Mouse (Mus musculus) A20 (cell line): Measurements from ENCODE around the gene Tcte2.
"Not testable (repeated sequence)": the region's sequence is repeated elsewhere in the genome, so short reads cannot be mapped to it uniquely, and the experiment has no call there.

Source experiments
- DNase-seq: peaks from one replicate; pipeline ENCODE4 v3.0.0-alpha.2; 2011; ENCODE audit warnings: low read depth, low spot score

The Tcte2 gene

DNA sequence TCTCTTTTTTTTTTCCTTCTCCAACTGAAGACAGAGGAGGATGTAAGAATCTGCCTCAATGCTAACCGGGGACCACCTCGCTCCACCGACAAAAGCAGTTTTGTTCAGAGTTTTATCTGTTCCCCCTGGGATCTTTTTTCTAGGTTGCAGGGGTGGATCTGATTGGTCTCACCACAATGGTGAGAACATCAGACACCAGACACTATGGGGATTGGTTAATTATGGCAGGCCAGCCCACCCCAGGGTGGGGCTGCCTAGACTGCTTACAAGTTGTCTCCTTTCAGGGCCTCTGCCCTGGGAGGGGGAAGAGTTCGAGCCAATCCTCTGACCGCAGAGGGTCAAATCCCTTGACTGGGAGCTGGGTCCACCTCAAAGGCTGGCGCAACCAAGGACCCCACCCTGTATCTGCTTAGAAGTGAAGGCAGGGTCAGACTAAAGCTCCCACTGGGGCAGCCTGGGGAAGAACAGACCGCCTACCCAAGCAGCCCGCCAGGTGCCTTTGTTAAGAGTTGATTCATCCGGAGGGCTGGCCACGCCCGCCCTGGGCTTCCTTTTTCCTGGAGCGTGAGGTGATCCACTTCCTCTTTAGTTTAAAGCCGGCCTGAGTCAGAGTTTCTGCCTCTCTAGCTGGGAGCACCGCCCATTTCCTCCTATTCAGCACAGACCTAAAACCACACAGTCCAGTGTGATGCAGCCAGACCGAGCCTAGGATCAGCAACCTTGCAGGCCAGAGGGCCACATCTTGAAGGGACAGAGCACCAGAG lies 78.0 kb downstream of the Tcte2 start:
- peak; percentile 95 for DNase-seq

DNA sequence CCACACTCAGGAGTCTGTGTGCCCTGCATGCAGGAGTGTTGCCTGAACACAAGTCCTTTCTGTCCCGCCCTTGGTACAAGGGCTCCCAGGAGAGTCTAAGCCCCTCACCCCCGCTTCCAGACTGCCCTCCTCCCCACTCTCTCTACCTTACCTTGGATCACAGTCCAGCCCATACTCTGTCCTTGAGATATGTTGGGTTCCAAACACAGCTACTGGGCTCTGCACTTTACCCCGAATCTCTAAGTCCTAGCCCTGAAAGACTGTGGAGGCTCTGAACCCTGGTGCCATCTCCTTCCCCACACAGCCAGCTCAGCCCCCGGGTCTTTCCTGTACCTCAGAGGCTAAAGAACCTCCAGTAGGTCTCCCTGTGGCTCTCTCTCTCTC lies 78.6 kb downstream of the Tcte2 start:
- no peak for DNase-seq

DNA sequence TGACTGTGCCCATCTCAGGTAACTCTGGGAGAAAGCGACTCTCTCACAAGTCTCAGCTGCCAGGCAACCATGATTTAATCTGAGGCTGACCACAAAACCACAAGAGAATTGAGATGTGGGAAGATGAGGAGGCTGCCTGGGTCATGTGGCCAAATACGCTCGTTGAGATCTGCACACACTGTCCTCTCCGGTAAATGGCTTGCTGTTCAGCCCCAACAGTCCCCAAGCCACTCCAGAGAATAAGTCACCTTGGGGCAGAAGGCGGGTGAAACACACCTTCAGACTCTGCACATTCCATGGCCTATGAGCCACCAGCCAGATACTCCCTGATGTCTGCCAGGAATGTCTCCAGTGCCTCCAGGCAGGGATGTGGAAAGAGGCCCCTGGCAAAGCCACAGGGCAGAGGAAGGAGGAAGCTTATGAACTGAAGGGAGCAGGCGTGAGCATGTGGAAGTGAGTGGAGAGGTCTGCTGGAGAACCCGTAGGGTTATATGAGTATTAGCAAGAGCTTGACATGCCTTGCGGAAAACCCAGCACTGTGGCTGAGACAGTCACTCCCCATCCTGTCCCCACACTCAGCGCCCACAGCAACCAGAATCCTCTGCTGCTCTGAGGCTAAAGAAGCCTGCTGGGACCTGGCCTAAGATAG lies 79.1 kb downstream of the Tcte2 start:
- peak; percentile 67 for DNase-seq

DNA sequence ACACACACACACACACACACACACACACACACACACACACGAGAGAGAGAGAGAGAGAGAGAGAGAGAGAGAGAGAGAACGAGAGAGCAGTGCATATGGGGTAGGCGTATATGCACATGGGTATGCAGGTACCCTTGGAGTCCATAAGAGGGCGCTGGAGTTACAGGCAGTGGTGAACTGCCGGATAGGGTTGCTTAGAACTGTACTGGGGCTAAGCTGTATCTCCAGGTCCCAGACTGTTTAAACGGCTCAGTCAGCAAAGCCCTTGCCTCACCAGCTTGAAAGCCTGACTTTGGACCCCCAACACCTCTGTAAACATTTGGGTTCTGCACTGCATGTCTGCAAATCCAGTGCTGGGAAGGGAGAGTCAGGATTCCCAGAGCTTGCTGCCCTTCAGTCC lies 79.9 kb downstream of the Tcte2 start:
- peak; percentile 59 for DNase-seq

DNA sequence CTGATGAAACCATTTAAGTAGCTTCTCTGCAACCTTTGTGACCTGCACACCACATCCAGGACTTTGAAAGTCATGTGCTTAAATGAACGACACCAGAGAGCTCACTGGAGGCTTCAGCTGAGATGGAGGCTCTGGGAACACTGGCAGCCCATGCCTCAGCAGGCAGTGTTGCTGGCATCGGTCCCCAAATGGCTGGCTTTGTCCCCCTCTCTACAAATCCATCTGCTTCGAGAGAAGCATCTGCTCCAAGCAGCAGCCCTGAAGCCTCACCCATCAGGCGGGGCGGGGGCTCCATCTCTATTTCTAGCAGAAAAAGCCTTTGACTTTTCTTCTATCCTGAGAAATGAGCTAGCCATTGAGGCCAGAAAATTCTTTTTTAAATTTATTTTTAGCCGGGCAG lies 80.5 kb downstream of the Tcte2 start:
- DNase-seq = no peak

DNA sequence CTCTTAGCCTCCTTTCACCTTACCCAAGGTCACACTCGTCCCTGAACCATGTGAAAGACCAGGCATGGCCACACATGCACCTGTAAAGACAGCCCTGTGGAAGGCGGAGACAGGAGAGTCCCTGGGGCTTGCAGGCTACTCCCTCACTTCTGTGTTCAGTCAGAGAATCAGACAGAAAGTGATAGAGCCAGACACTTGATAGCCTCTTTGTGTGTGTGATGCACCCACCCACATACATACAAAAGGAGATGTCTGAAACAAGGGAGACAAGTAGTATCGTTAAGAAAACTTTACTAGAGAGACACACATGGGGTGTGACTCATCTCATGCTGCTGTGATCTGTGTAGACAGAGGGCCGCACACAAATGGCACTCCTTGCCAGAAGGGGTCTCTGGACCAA lies 81.3 kb downstream of the Tcte2 start:
- no peak for DNase-seq

DNA sequence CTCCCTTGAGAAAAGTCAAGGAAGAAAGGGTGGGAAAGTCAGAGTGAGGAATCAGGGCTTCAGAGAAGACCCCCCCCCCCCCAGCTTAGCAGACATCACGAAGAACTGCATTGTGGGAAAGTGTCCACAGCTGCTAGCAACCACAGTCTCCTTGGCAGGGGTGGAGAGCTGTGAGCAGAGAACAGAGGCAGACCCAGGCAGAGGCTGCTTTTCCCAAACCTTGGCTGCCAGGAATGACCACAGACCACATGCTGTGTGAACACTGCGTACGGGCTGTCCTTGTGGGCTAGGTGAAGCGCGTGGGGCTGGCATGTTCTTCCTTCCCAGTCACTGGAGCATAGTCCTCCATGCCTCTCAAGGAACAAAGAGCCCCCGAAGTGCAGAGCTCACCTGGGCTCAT lies 81.9 kb downstream of the Tcte2 start:
- no peak for DNase-seq

DNA sequence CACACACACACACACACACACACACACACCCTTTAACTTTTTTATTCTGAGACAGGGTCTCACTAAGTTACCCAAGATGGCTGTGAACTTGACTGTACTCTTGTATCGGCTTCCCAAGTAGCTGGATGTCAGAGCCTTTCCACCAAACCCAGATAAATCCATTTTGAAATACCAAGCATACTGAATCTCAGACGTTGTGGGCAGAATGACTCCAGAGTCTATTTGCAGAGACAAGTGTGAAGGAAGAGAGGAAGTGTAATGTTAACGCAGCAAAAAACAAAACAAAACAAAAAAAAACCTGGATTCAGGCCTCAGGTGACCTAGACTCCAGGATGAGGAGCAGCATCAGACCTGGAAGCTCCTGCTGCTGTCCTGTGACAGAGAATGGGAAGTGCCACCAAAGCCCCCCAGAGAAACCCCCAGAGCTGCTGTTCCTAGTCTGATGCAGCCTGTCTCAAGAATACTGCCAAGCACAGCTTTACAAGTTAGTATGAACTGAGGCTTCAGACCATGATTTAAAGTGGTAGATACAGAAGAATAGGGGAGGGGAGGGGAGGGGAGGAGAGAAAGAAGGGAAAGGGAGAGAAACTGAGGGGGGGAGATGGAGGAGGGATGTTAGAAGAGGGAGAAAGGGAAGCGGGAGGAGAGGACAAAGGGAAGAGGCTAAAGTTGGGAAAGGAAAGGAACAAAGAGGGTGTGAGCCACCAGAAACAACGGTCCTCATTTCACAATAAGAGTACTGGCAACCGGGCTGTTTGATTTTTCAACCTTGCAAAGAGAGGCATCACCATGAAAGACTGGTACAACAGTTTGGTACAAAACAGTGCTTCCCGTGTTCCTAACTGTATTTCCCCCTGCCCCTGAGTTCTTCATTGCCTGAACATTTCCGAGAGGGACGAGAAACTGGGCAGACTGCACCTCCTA lies 84.1 kb downstream of the Tcte2 start:
- no peak for DNase-seq

DNA sequence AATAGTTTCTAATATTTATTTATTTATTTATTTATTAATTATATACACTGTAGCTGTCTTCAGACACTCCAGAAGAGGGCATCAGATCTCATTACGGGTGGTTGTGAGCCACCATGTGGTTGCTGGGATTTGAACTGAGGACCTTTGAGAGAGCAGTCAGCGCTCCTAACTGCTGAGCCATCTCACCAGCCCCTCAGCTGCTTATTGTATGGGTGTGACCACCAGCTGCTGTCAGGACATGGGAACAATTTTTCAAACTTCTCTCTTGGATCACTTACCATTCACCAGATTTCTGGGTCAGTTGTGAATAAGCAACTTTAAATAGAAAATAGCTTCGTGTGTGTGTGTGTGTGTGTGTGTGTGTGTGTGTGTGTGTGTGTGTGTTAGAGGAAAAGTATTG lies 85.5 kb downstream of the Tcte2 start:
- not testable (repeated sequence) for DNase-seq

DNA sequence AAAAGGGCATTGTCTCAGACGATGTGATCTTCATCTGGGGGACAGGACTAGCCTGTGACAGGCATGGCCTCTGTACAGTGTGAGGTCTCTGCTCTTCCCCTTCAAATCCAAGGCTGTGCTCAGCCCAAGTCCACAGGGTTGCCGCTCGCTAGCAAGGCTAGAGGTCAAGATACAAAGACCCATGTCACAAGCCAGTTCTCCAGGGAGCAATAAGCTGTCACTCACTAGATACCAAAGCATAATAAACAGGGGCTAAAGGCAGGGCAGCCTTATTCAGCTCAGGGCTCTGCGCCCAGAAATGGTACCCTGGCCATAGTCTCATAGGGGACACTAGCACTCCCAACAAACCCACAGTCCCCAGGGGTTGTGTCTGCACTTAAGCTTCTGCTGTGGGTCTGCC lies 86.0 kb downstream of the Tcte2 start:
- no peak for DNase-seq

DNA sequence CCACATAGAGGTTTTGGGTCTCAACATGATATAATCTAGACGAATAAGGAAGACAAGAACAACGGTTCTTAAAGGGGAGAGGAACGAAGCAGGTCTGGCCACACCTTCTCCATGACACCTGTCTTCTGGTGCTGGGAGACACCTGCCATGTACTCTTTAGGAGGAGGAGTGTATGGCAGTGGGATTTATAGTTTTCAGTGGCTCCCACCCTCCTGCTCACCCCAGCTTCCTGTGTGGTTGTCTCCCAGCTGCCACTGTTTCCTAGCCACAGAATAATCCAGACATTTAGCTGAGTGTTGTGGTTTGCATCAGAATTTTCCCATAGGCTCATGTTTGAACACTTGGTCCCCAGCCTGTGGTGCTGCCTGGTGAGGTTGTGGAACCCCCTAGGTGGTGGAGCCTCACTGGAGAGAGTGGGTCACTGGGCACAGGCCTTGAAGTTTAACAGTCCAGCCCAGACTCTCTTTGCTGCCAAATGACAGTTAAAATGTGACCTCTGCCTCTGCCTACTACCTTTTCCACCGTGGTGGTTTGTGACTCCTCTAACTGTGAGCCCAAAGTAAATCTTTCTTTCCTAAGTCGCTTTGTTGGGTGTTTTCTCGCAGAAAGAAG lies 86.8 kb downstream of the Tcte2 start:
- no peak for DNase-seq

DNA sequence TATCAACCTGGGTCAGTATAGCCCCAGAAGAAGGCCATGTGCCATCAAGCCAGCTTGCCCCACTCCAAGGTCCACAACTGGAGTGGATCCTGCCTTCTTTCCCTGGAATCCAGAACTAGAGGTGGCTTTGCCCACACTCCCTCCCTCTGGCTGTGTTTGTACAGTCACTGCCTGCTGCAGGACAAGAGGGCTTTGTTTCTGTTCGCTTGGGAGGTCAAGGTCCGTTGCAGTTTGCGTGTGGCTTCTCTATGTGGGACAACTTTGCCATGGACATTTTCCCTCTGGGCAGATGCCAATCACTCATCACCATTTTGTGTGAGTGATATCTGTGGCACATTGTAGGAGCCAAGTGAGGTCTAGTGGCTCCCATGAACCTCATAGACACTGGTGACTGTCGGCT lies 89.9 kb downstream of the Tcte2 start:
- DNase-seq = no peak

DNA sequence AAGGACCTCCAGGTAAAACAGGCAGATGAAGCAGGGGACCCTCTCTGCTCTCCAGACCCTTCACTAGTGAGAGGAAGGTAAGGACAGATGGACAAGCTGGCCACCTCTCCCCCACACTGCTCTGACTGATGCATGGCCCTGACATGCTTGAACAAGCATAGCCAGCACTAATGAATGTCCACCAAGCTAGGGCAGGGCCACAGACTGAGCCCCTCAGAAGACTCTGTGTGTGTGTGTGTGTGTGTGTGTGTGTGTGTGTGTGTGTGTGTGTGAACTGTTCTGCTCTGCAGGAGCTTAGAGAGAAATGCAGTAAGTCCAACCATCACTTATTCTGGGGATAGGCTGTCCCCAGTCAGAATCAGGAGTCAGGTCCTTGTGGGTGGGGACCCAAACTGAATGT lies 91.4 kb downstream of the Tcte2 start:
- no peak for DNase-seq

DNA sequence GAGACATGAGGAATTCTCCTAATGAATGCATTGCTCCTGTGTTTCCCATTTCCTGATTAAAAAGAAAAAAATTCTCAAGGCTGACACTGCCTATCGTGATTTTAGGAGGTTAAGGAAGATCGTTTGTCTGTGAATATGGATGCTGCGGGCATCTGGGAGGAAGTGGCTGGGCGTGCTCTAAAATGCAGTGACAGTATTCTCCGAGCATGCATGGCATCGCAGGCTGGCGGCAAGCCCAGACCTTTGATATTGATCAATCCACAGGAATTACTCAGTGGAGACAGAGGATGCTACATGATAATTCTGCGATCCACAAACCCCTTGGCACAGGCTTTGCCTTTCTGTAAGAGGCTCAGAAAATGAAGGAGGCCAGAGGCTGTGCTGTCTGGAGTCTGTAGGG lies 92.4 kb downstream of the Tcte2 start:
- no peak for DNase-seq

DNA sequence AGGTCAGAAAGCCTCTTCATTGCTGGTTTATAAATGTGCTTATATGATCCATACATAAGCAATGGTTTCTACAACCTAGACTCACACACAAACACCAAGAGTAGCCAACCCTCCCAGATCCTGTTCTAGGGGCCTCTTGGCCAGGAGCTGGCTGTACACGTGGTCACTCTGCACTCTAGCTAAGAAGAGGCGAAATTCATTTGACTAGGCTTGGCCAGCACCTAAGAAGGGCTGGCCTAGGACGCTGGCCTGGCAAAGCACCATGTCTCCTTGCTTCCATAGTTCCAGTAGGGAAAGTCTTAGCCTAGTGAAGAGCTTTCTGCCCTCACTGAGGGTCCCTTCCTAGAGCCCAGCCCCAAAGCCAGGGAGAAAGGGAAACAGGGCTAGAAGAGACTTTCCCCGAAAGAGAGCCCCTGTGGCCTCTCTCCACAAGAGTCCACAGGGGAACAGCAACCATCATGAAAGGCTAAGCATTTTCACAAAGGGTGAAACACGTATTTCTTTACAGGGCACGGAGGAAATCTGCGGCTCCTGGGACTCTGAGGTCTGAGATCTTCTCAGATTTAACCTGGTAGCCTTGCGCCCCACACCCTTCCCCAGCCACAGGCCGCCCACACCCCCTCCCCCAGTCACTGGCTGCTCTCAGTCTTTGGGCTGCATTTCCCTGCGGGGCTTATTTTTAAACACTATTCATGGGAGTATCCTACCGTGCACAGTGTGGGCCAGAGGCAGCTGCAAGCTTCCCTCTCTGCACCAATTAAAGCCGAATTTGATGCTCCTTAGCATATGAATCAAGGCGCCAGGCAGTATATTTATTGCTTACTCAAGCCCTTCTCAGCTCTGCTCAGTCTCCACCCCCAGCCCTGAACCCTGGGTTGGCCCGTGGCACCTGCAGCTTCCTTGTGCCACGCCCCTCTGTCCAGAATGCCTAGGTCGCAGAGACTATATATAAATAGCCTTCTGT lies 93.3 kb downstream of the Tcte2 start:
- DNase-seq = peak; percentile 38

DNA sequence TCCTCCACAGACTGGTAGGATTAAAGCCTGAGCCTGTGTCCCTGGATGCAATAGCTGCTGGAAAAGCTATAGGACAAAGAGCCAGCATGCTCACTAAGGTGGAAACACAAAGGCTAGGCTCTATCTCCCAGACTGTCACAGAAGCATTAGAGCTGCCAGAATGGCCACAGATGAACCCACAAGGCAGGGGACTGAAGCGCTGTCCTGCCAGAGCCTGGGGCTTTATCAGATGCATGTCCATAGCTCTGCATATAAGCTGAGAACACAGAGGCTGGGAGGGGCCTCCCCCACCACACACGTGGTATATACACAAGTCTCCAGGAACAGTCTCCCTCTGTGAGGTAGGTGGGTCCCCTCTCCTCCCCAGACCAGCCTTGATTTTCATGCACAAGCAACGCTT lies 94.6 kb downstream of the Tcte2 start:
- DNase-seq = no peak

DNA sequence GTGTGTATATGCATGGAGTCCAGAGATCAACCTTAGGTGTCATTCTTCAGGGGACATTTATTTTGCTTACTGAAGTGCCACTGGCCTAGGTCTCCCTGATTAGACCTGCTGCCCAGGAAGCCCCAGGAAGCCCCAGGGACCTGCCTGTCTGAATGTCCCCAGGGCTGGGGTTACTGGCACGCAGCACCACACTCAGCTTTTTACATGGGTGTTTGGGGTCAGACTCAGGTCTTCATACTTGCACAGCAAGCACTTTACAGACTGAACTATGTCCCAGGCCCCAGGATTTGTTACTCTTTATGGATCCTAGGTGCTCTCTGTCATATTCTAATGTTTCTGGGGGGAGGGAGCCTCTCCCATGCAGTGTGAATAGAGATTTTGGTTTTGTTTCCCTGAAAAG lies 95.9 kb downstream of the Tcte2 start:
- DNase-seq = no peak

DNA sequence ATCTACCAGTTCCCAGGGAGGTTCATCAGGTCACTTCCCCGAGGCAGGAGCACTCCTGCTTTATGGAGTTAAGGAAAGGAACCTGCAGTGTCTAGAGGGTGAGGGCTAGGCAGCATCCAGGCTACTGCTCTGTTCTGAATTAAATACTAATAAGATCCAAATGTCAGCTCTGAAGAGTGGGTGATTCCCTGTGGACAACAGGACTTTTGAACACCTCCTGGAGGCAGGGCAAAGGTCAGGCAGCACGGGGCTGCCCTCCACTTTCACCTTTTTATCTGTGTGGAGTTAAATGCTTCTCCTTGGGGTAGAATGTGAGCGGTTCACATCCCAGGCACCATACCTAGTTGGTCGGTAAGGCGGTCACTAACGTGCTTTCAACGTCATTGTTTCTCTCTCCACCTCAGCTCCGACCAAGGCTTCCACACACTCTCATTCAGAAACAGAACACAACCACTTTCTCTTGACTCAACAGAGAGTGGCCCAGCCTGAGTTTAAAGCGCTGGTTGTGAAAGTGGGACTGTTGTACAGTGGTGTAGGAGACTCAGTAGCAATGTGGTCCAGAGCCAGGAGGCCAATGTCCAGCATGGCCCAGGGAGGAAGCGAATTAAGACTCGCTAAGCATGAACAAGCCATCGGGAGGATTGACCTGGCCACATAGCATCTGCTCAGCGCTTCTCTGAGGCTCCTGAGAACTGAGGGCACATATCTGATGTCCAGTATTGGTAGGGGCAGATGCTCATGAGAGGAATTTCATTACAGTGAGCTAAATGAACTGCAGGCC lies 98.0 kb downstream of the Tcte2 start:
- DNase-seq = no peak
